Mouse (Mus musculus): ENCODE results near the gene Pld3.

DNA sequence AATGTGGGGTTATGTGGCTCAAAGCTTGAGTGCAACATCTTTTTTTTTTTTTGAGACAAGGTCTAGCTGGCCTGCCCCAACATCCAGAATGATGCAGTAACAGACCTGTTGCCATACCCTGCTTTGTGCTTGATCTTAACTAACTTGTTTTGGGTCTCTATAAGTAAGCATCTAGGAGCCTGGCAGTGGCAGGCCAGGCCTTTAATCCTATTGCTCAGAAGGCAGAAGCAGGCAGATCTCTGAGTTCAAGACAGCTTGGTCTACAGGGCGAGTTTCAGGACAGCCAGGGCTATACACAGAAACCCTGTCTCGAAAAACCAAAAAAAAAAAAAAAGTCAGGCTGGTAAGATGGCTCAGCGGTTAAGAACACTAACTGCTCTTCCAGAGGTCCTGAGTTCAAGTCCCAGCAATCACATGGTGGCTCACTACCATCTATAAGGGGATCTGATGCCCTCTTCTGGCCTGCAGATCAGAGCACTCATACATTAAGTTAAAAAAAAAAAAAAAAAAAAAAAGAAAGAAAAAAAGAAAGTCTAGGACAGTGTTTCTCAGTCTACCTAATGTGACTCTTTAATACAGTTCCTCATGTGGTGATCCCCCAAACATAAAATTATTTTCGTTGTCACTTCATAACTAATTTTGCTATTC is 37.7 kb upstream of the Pld3 start:
- TF ChIP-seq CTCF (IDR thresholded peaks at IDR 0.05; ENCODE audit: low read depth, low read length) (no peak), POLR2A (IDR thresholded peaks at IDR 0.05; ENCODE audit: insufficient read depth, low read length) (no peak), EP300 (IDR thresholded peaks at IDR 0.05; ENCODE audit: insufficient read depth, low read depth, low read length) (no peak)

Data from ES-Bruce4 (cell line).